Mouse (Mus musculus) olfactory bulb, adult 2 months (tissue): ENCODE data around the gene Vegfb. TPM values are rescaled to one million over a fixed set of nuclear protein-coding genes. Genes with fewer than 3 reads are reported as not detected.

Experiments used
- H3K27ac ChIP-seq: fragments of 200-500 bp; 2 replicates; pipeline ENCODE4 v1.5.1; 2012; ENCODE audit warnings: low read depth, low read length; ENCODE audit not compliant: insufficient read depth
- H3K4me1 ChIP-seq: fragments of 200-500 bp; 2 replicates; pipeline ENCODE4 v1.6.1; 2012; ENCODE audit warnings: low read length; ENCODE audit not compliant: control insufficient read depth, insufficient read depth
- H3K4me3 ChIP-seq: fragments of 200-500 bp; 2 replicates; pipeline ENCODE4 v1.5.1; 2012; ENCODE audit warnings: mild to moderate bottlenecking, low read depth, low read length, moderate library complexity; ENCODE audit not compliant: insufficient read depth
- CTCF ChIP-seq: fragments of 200-500 bp; IDR thresholded peaks from 2 replicates; pipeline ENCODE4 v1.5.1; 2012; ENCODE audit warnings: low read depth, mild to moderate bottlenecking, low read length, moderate library complexity; ENCODE audit not compliant: insufficient read depth
- POLR2A ChIP-seq: fragments of 200-500 bp; IDR thresholded peaks from 2 replicates; pipeline ENCODE4 v1.6.1; 2012; ENCODE audit warnings: mild to moderate bottlenecking, low read depth, low read length, moderate library complexity; ENCODE audit not compliant: insufficient read depth
- WGBS: fragments of 180-500 bp; shearing (Covaris S2); methylation state at CpG from one replicate; pipeline ENCODE4 v1.1.7; 2018; 5-methylcytosine and 5-hydroxymethylcytosine counted together
- polyA plus RNA-seq: library from polyadenylated mRNA; stranded (reverse); fragments of >200 nt; gene quantifications from 2 replicates; pipeline ENCODE4 v1.2.4, GENCODE M21; 2012; ENCODE audit warnings: low replicate concordance; ENCODE audit not compliant: missing spikeins, insufficient read depth, insufficient read length

Vegfb gene
- polyA plus RNA-seq, 1 experiment, result not detected

- H3K27ac ChIP-seq, result no peak overlapping the region
- TF ChIP-seq CTCF (no peak), POLR2A (no peak)
- 36% methylated on average over 15 of the region's 15 CpGs for WGBS
- peak overlapping the region; percentile 48; the same call in 1 of the 2 replicates for H3K4me3 ChIP-seq
- H3K4me1 ChIP-seq, result peaks cover 20% of the 10 kb centered on the region
Measured at GRCm38 (mm10) chr19:6968491-6969271, 18.8 kb downstream of the Vegfb start.

GRCm38 (mm10) chr19:6956461-6956860 lies 31.0 kb downstream of the Vegfb start:
- TF ChIP-seq POLR2A (no peak), CTCF (no peak)
- 84% methylated on average over 10 of the region's 10 CpGs for WGBS
- Histone ChIP-seq H3K27ac (no peak overlapping the region), H3K4me1 (peaks cover 10% of the 10 kb centered on the region), H3K4me3 (no peak overlapping the region)

GRCm38 (mm10) chr19:6955424-6955823 lies 32.0 kb downstream of the Vegfb start:
- peaks cover 10% of the 10 kb centered on the region for H3K4me1 ChIP-seq
- TF ChIP-seq CTCF (no peak), POLR2A (no peak)
- H3K4me3 ChIP-seq, result no peak overlapping the region
- 87% methylated on average over 7 of the region's 7 CpGs for WGBS
- no peak overlapping the region for H3K27ac ChIP-seq

- TF ChIP-seq CTCF (no peak), POLR2A (no peak)
- H3K4me1 ChIP-seq, result peaks cover 10% of the 10 kb centered on the region
- H3K4me3 ChIP-seq, result no peak overlapping the region
- H3K27ac ChIP-seq, result no peak overlapping the region
- WGBS, result 53% methylated on average over 9 of the region's 9 CpGs
Measured at GRCm38 (mm10) chr19:6954046-6954445, 33.4 kb downstream of the Vegfb start.

- H3K4me1 ChIP-seq, result peaks cover 10% of the 10 kb centered on the region
- TF ChIP-seq POLR2A, result no peak
- no peak for TF ChIP-seq CTCF
- peak overlapping the region; percentile 76 for H3K27ac ChIP-seq
- H3K4me3 ChIP-seq, result peak overlapping the region; percentile 62
- 13% methylated on average over 3 of the region's 3 CpGs for WGBS
Measured at GRCm38 (mm10) chr19:6952712-6953037, 34.8 kb downstream of the Vegfb start.

GRCm38 (mm10) chr19:6951994-6952711 lies 35.3 kb downstream of the Vegfb start:
- Histone ChIP-seq H3K27ac (peak overlapping the region; percentile 76), H3K4me1 (peaks cover 10% of the 10 kb centered on the region), H3K4me3 (peak overlapping the region; percentile 62)
- TF ChIP-seq CTCF, result no peak
- TF ChIP-seq POLR2A, result no peak; the same call in 1 of the 2 replicates
- 3% methylated on average over 31 of the region's 31 CpGs for WGBS

GRCm38 (mm10) chr19:6951381-6951968 lies 36.0 kb downstream of the Vegfb start:
- Histone ChIP-seq H3K4me1 (peaks cover 10% of the 10 kb centered on the region), H3K27ac (peak overlapping the region; percentile 91), H3K4me3 (peak overlapping the region; percentile 62)
- TF ChIP-seq CTCF (no peak), POLR2A (peak; percentile 33; the same call in 1 of the 2 replicates)
- WGBS, result under 1% methylated on average over 35 of the region's 35 CpGs

GRCm38 (mm10) chr19:6950613-6951153 lies 36.8 kb downstream of the Vegfb start:
- WGBS, result 0% methylated on average over 28 of the region's 28 CpGs
- TF ChIP-seq CTCF, result no peak
- TF ChIP-seq POLR2A, result no peak; the same call in 1 of the 2 replicates
- Histone ChIP-seq H3K4me1 (peaks cover 10% of the 10 kb centered on the region), H3K27ac (peak overlapping the region; percentile 91), H3K4me3 (peak overlapping the region; percentile 62)
